Mouse (Mus musculus) left cerebral cortex, adult 9 months (tissue): ENCODE measurements around the gene Zbbx.

Source experiments
- DNase-seq, 2 experiments: peaks; one replicate each; pipeline ENCODE4 v3.0.0; 2022; ENCODE audit warnings: low spot score in 2 of 2

The Zbbx gene

GRCm38 (mm10) chr3:75164838-75165496, at the start of gene Zbbx:
Gene Zbbx, minus strand, starts transcription at chr3:75165034.
- peak; percentile 8 to 77 for DNase-seq

- DNase-seq, result peak in 1 of 2 experiments; percentile 60
Observed at GRCm38 (mm10) chr3:75202808-75203503, 38.1 kb upstream of the Zbbx start.

GRCm38 (mm10) chr3:75182606-75183005, 17.8 kb upstream of the Zbbx start:
- no peak for DNase-seq

- no peak for DNase-seq
Observed at GRCm38 (mm10) chr3:75141876-75142275, 23.0 kb downstream of the Zbbx start.

GRCm38 (mm10) chr3:75104867-75105266, 60.0 kb downstream of the Zbbx start:
- peak in 1 of 2 experiments; percentile 50 for DNase-seq

- DNase-seq, result no peak
Observed at GRCm38 (mm10) chr3:75085762-75086161, 79.1 kb downstream of the Zbbx start.

GRCm38 (mm10) chr3:75078906-75079305, 85.9 kb downstream of the Zbbx start:
- no peak for DNase-seq

GRCm38 (mm10) chr3:75009701-75010100, 155.1 kb downstream of the Zbbx start:
- DNase-seq, result no peak
